Mouse (Mus musculus): ENCODE data around the gene Klf7. TPM values are rescaled to one million over a fixed set of nuclear protein-coding genes. Genes with fewer than 3 reads are reported as not detected.
A peak's percentile ranks its signal among the peaks of the same experiment; 100 is the strongest.

Gene Klf7
- polyA plus RNA-seq, 1 experiment from 2014 or later: 25.6 TPM

DNA sequence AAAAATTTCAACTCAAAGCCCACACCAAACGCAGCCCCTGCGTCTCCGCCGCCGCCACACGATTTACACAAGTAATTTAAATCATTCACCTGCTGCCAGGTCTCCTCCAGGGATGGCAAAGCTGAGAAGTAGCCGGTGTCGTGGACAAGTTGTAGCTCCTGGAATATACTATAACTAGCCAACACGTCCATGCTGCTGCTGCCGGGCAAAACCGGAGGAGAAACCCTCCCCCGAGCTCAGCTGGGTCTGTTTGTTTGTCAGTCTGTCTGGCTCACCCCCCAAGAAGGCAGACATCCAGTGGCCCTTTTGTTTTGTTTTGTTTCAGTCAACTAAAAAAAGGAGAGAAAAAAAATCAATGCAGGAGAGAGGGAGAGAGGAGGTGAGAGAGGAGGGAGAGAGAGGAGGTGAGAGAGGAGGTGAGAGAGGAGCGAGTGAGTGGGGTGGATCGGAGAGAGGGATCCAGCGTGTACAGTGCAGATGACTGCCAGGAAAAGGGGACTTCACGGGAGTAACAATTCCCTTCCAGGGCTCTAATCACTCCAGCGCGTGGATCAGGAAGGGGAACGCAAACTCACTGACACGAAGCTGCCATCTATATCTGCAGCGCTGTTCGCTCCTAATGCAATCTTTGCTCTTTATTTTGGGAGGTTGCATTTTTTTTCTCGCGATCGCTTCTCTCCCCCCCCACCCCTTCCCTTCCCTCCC, 1.1 kb downstream of the Klf7 start:
- no peaks in the 10 kb centered on the region for H3K27me3 ChIP-seq (ENCODE audit: control insufficient read depth, insufficient read depth, low read depth, low read length)
- peak overlapping the region; percentile 84 for H3K4me2 ChIP-seq (ENCODE audit: low read depth, low read length)
- WGBS: 0% methylated on average over 25 of the region's 25 CpGs
- H3K9ac ChIP-seq (ENCODE audit: low read length): peak overlapping the region; percentile 83
- H3K4me3 ChIP-seq (ENCODE audit: low read length): peak overlapping the region; percentile 82
- ATAC-seq (ENCODE audit: low read depth): peak; percentile 35
- H3K27ac ChIP-seq (ENCODE audit: low read length): peak overlapping the region; percentile 98
- H3K9me3 ChIP-seq (ENCODE audit: control insufficient read depth, low read length): no peaks in the 10 kb centered on the region
- H3K36me3 ChIP-seq (ENCODE audit: control insufficient read depth, insufficient read depth, low read length): no peaks in the 10 kb centered on the region
- H3K4me1 ChIP-seq (replicated peaks; ENCODE audit: control insufficient read depth, insufficient read depth, low read length): peaks cover 17% of the 10 kb centered on the region

DNA sequence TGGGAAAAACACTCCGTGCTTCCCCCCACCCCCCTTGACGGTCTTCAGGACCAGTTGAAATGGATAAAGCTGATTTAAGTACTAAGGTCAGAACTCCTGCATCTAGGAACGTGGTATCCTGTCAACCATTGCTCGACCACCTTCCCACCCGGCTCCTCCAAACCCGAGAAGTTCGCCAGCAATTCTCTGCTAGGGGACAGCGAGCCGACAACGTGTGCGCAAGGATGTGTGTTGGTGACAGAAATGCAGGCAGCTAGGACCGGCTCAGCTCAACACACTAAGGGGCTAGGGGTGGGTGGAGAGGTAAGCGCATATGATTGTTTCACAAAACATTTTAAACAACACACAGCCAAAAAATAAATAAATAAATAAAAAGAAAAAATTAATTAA, 1.7 kb downstream of the Klf7 start:
- peak overlapping the region; percentile 84 for H3K4me2 ChIP-seq (ENCODE audit: low read depth, low read length)
- H3K27me3 ChIP-seq (ENCODE audit: control insufficient read depth, insufficient read depth, low read depth, low read length): no peaks in the 10 kb centered on the region
- H3K9me3 ChIP-seq (ENCODE audit: control insufficient read depth, low read length): no peaks in the 10 kb centered on the region
- 0% methylated on average over 13 of the region's 13 CpGs for WGBS
- H3K27ac ChIP-seq (ENCODE audit: low read length): peak overlapping the region; percentile 98
- peaks cover 17% of the 10 kb centered on the region for H3K4me1 ChIP-seq (replicated peaks; ENCODE audit: control insufficient read depth, insufficient read depth, low read length)
- peak overlapping the region; percentile 83 for H3K9ac ChIP-seq (ENCODE audit: low read length)
- peak overlapping the region; percentile 82 for H3K4me3 ChIP-seq (ENCODE audit: low read length)
- no peaks in the 10 kb centered on the region for H3K36me3 ChIP-seq (ENCODE audit: control insufficient read depth, insufficient read depth, low read length)
- no peak for ATAC-seq (ENCODE audit: low read depth)

DNA sequence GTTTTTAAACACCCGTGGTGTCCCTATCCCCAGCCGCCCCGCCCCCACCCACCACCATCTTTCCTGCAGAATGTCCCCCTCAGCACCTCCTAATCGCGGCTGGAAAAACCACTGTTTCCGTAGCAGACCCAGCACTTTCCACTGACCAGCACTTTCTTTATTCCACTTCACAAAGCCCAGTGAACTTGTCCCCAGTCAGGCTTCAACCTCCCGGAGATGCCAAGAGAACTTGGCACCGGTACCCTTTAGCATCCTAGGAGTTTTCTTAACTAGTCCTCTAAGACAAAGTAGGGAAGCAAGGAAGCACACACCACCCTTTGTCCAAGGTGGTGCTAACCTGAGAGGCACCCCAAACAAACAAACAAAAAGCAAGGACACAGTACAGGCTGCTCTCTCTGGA, 2.2 kb downstream of the Klf7 start:
- Histone ChIP-seq H3K36me3 (ENCODE audit: control insufficient read depth, insufficient read depth, low read length) (no peaks in the 10 kb centered on the region), H3K9ac (ENCODE audit: low read length) (peak overlapping the region; percentile 83), H3K9me3 (ENCODE audit: control insufficient read depth, low read length) (no peaks in the 10 kb centered on the region), H3K4me1 (replicated peaks; ENCODE audit: control insufficient read depth, insufficient read depth, low read length) (peaks cover 17% of the 10 kb centered on the region), H3K4me2 (ENCODE audit: low read depth, low read length) (peak overlapping the region; percentile 84), H3K4me3 (ENCODE audit: low read length) (peak overlapping the region; percentile 82), H3K27me3 (ENCODE audit: control insufficient read depth, insufficient read depth, low read depth, low read length) (no peaks in the 10 kb centered on the region), H3K27ac (ENCODE audit: low read length) (peak overlapping the region; percentile 98)
- no peak for ATAC-seq (ENCODE audit: low read depth)
- whole genome bisulfite sequencing: under 1% methylated on average over 8 of the region's 8 CpGs

- ATAC-seq (ENCODE audit: low read depth): no peak
- H3K36me3 ChIP-seq (ENCODE audit: control insufficient read depth, insufficient read depth, low read length): no peaks in the 10 kb centered on the region
- peak overlapping the region; percentile 82 for H3K4me3 ChIP-seq (ENCODE audit: low read length)
- peaks cover 17% of the 10 kb centered on the region for H3K4me1 ChIP-seq (replicated peaks; ENCODE audit: control insufficient read depth, insufficient read depth, low read length)
- 13% methylated on average over 7 of the region's 7 CpGs for WGBS
- no peaks in the 10 kb centered on the region for H3K27me3 ChIP-seq (ENCODE audit: control insufficient read depth, insufficient read depth, low read depth, low read length)
- peak overlapping the region; percentile 83 for H3K9ac ChIP-seq (ENCODE audit: low read length)
- H3K9me3 ChIP-seq (ENCODE audit: control insufficient read depth, low read length): no peaks in the 10 kb centered on the region
- H3K4me2 ChIP-seq (ENCODE audit: low read depth, low read length): peak overlapping the region; percentile 84
- peak overlapping the region; percentile 98 for H3K27ac ChIP-seq (ENCODE audit: low read length)
Observed at GRCm38 (mm10) chr1:64119358-64119794, 2.7 kb downstream of the Klf7 start.

- no peak for ATAC-seq (ENCODE audit: low read depth)
- H3K27ac ChIP-seq (ENCODE audit: low read length): peak overlapping the region; percentile 98
- peak overlapping the region; percentile 83 for H3K9ac ChIP-seq (ENCODE audit: low read length)
- no peaks in the 10 kb centered on the region for H3K27me3 ChIP-seq (ENCODE audit: control insufficient read depth, insufficient read depth, low read depth, low read length)
- no peaks in the 10 kb centered on the region for H3K9me3 ChIP-seq (ENCODE audit: control insufficient read depth, low read length)
- 28% methylated on average over 6 of the region's 6 CpGs for whole genome bisulfite sequencing
- H3K4me2 ChIP-seq (ENCODE audit: low read depth, low read length): peak overlapping the region; percentile 84
- H3K4me1 ChIP-seq (replicated peaks; ENCODE audit: control insufficient read depth, insufficient read depth, low read length): peaks cover 17% of the 10 kb centered on the region
- no peaks in the 10 kb centered on the region for H3K36me3 ChIP-seq (ENCODE audit: control insufficient read depth, insufficient read depth, low read length)
- peak overlapping the region; percentile 82 for H3K4me3 ChIP-seq (ENCODE audit: low read length)
Observed at GRCm38 (mm10) chr1:64118285-64119170, 3.6 kb downstream of the Klf7 start.

- no peak for ATAC-seq (ENCODE audit: low read depth)
- no peaks in the 10 kb centered on the region for H3K36me3 ChIP-seq (ENCODE audit: control insufficient read depth, insufficient read depth, low read length)
- no peak overlapping the region for H3K27ac ChIP-seq (ENCODE audit: low read length)
- peak overlapping the region; percentile 84; the same call in 1 of the 2 replicates for H3K4me2 ChIP-seq (ENCODE audit: low read depth, low read length)
- no peak overlapping the region for H3K4me3 ChIP-seq (ENCODE audit: low read length)
- H3K4me1 ChIP-seq (replicated peaks; ENCODE audit: control insufficient read depth, insufficient read depth, low read length): peaks cover 15% of the 10 kb centered on the region
- H3K9ac ChIP-seq (ENCODE audit: low read length): no peak overlapping the region
- no peaks in the 10 kb centered on the region for H3K9me3 ChIP-seq (ENCODE audit: control insufficient read depth, low read length)
- 60% methylated on average over 11 of the region's 11 CpGs for WGBS
- H3K27me3 ChIP-seq (ENCODE audit: control insufficient read depth, insufficient read depth, low read depth, low read length): no peaks in the 10 kb centered on the region
Observed at GRCm38 (mm10) chr1:64117478-64118284, 4.4 kb downstream of the Klf7 start.

DNA sequence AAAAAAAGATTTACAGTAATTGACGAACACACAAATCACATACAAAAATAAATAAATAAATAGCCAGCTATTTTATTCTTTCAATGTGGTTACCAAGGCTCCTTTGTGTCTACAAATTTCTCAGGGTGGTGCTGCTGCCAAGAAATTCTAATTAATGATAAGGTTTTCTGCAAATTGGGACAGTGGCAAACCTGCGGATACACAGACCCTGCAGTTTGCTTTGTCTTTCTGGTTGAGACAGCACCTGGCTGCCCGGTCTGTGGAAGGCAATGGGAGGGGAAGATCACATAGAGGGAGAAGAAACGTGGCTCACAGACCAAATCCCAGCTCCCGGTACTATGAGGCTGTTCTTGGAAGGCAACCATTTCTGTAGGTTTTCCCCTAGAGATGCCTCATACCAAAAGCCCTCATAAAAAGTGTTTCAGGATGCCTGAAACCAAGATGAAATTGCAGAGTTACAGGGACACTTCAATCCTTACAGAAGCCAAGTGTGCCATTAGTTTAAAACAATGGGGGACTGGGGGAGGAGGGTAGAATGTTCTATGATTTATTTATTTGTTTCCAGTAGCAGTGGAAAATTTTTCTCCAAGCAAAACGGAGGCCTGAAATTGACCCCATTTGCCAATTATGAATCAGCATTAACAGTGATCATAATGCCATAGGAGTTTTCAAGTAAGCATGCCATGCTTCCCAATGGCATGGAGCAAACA, 5.2 kb downstream of the Klf7 start:
- Histone ChIP-seq H3K27me3 (ENCODE audit: control insufficient read depth, insufficient read depth, low read depth, low read length) (no peaks in the 10 kb centered on the region), H3K4me3 (ENCODE audit: low read length) (no peak overlapping the region), H3K9me3 (ENCODE audit: control insufficient read depth, low read length) (no peaks in the 10 kb centered on the region), H3K4me1 (replicated peaks; ENCODE audit: control insufficient read depth, insufficient read depth, low read length) (peaks cover 13% of the 10 kb centered on the region), H3K27ac (ENCODE audit: low read length) (no peak overlapping the region), H3K4me2 (ENCODE audit: low read depth, low read length) (no peak overlapping the region), H3K9ac (ENCODE audit: low read length) (no peak overlapping the region), H3K36me3 (ENCODE audit: control insufficient read depth, insufficient read depth, low read length) (no peaks in the 10 kb centered on the region)
- ATAC-seq (ENCODE audit: low read depth): no peak
- WGBS: 67% methylated on average over 6 of the region's 6 CpGs

DNA sequence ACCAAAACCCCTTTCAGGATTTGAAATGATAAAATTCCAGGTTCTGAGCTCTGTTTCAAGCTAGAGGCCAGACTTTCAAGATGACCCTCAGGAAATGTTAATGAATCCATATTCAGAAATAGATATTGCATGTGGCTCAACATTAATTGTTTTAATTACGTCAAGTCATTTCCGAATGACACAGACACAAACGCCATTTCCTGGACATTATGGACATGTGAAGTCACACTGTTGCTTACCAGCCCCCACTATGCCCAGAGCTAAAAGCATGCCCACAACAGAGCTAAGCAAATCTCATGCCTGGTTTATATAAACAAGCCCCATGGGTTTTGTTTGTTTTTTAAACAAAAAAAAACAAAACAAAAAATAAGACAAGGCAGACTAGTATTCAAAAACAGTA, 7.5 kb downstream of the Klf7 start:
- Histone ChIP-seq H3K27me3 (ENCODE audit: control insufficient read depth, insufficient read depth, low read depth, low read length) (no peaks in the 10 kb centered on the region), H3K4me1 (replicated peaks; ENCODE audit: control insufficient read depth, insufficient read depth, low read length) (peaks cover 8% of the 10 kb centered on the region), H3K9me3 (ENCODE audit: control insufficient read depth, low read length) (no peaks in the 10 kb centered on the region), H3K4me3 (ENCODE audit: low read length) (no peak overlapping the region), H3K9ac (ENCODE audit: low read length) (no peak overlapping the region), H3K27ac (ENCODE audit: low read length) (no peak overlapping the region), H3K4me2 (ENCODE audit: low read depth, low read length) (no peak overlapping the region), H3K36me3 (ENCODE audit: control insufficient read depth, insufficient read depth, low read length) (no peaks in the 10 kb centered on the region)
- WGBS: 69% methylated on average over 3 of the region's 3 CpGs
- ATAC-seq (ENCODE audit: low read depth): no peak
